Mouse (Mus musculus): ENCODE data around the gene Rpl14.

DNA sequence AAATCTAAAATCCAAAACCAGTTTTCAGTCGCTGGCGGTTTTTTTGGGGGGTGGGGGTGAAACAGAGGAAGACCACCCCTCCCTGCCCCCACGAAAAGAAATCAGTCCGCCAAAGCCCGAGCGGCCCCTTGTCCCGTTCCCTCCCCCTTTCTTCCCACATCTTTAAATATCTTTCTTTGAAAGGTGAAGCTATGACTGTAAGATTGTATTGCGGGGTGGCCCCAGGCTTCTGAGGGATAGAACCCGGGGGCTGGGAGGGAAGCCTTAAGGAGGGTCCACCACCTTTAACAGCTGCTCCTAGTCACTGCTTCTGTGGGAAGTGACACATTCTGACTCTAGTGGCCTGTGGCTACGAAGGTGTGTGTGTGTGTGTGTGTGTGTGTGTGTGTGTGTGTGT is 32.3 kb downstream of the Rpl14 start:
- no peak for TF ChIP-seq POLR2A (IDR thresholded peaks at IDR 0.05; ENCODE audit: extremely low read depth, insufficient read depth, low read length)
- no peak for TF ChIP-seq CTCF (IDR thresholded peaks at IDR 0.05; ENCODE audit: extremely low read depth, insufficient read depth, low read length)
